Mouse (Mus musculus) C2C12 (cell line): ENCODE measurements around the gene Gpc5.

Experiments
- CEBPB ChIP-seq: IDR thresholded peaks from one replicate; pipeline ENCODE4 v1.6.1; 2011; ENCODE audit warnings: low read depth, mild to moderate bottlenecking, control low read depth, moderate library complexity
- CTCF ChIP-seq: IDR thresholded peaks from one replicate; pipeline ENCODE4 v1.5.1; 2011; ENCODE audit not compliant: control insufficient read depth, insufficient read depth, insufficient read length
- FOSL1 ChIP-seq: IDR thresholded peaks from one replicate; pipeline ENCODE4 v1.8.0; 2011; ENCODE audit warnings: mild to moderate bottlenecking, low read length; ENCODE audit not compliant: poor library complexity, insufficient read depth, severe bottlenecking
- MYOG ChIP-seq: IDR thresholded peaks from one replicate; pipeline ENCODE4 v1.6.1; 2011; ENCODE audit not compliant: control insufficient read depth, insufficient read length; ENCODE audit errors: extremely low read depth

GRCm38 (mm10) chr14:115092081-115092480 lies at the start of gene Gpc5:
- no peak for TF ChIP-seq CEBPB
- TF ChIP-seq CTCF: no peak
- no peak for TF ChIP-seq FOSL1
- TF ChIP-seq MYOG: no peak
